Mouse (Mus musculus): ENCODE data around the gene Tdrd6. TPM values are rescaled to one million over a fixed set of nuclear protein-coding genes. Genes with fewer than 3 reads are reported as not detected.

The Tdrd6 gene
- total and polyA plus RNA-seq, 3 experiments: 0.05 TPM; not detected in 2

DNA sequence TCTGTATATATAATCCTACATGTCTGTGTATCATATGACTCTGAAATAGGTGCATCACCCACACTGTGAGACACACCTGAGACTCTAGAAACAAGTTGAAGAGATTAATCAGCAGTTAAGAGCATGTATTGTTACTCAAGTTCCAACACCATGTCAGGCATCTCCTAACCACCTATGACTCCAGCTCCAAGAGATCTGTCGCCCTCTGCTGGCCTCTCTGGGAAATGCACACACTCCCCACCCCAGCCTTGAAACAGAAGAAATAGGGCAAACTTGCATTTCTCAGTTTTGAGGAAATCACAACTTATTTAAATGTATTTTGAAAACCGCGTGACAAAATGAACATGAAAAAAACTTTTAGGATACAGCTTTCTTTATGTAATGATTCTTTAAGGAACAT is 23.4 kb downstream of the Tdrd6 start:
- DNase-seq (ENCODE audit: low spot score): no peak
- no peak for ATAC-seq (ENCODE audit: extremely low read depth, insufficient number of reproducible peaks, low FRiP score, poor library complexity, severe bottlenecking)
- no peaks in the 10 kb centered on the region for H3K36me3 ChIP-seq (replicated peaks)
- TF ChIP-seq CTCF (IDR thresholded peaks at IDR 0.05; ENCODE audit: low read depth, low read length): no peak
- TF ChIP-seq GATA2 (IDR thresholded peaks at IDR 0.05; ENCODE audit: borderline replicate concordance, low read depth, low read length): no peak
- TF ChIP-seq POLR2AphosphoS5 (IDR thresholded peaks at IDR 0.05; ENCODE audit: insufficient replicate concordance, low read depth, low read length): no peak
- no peak for TF ChIP-seq GATA1 (IDR thresholded peaks at IDR 0.05; ENCODE audit: borderline replicate concordance, low read length)
- no peak for TF ChIP-seq TAL1 (conservative IDR thresholded peaks at IDR 0.05; ENCODE audit: low read depth, low read length)
- no peaks in the 10 kb centered on the region for H3K27me3 ChIP-seq (ENCODE audit: insufficient read depth, low read length)
- peaks cover 32% of the 10 kb centered on the region for H3K9me3 ChIP-seq (replicated peaks)
- no peak overlapping the region for H3K4me3 ChIP-seq (ENCODE audit: low read depth, low read length)
- H3K4me1 ChIP-seq (ENCODE audit: insufficient read depth, low read depth, low read length): no peaks in the 10 kb centered on the region

DNA sequence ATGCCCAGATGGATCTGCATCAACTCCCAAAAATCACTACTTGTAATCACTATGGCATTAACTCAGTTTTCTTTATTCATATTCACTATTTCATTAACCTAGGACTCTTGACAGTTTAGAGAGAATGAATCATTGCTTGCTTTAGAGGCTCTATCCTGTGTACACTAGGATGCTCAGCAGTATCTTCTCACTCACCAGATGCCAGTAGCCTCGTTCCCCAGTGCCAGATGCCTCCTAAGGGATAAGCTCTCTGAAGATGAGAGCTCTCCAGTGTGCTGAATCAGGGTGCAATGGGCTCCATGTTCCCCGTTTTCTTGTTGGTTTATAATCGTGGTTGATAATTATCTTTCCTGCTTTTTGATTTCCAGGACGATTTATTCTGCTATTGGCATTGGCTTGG is 31.4 kb downstream of the Tdrd6 start:
- H3K4me1 ChIP-seq (ENCODE audit: insufficient read depth, low read depth, low read length): no peaks in the 10 kb centered on the region
- no peak for ATAC-seq (ENCODE audit: extremely low read depth, insufficient number of reproducible peaks, low FRiP score, poor library complexity, severe bottlenecking)
- TF ChIP-seq TAL1 (conservative IDR thresholded peaks at IDR 0.05; ENCODE audit: low read depth, low read length): no peak
- no peak overlapping the region for H3K4me3 ChIP-seq (ENCODE audit: low read depth, low read length)
- peaks cover 40% of the 10 kb centered on the region for H3K9me3 ChIP-seq (replicated peaks)
- no peaks in the 10 kb centered on the region for H3K27me3 ChIP-seq (ENCODE audit: insufficient read depth, low read length)
- H3K36me3 ChIP-seq (replicated peaks): no peaks in the 10 kb centered on the region
- no peak for DNase-seq (ENCODE audit: low spot score)

DNA sequence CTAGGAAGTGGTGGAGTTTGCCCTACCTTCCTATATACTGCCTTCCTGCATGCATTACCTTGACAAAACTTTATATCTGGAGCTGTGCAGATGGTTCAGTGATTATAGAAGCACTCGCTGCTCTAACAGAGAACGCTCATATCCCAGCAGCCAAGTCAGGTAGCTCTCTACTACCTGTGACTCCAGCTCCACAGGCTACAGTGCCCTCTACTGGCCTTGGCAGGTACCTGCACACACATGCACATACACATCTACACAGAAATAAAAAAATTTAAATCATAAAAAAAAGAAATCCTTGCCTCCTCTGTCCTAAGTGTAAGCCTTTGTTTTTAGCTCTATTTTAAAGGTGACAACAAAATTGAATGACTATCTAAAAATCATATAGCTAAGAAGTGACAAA is 32.4 kb downstream of the Tdrd6 start:
- Histone ChIP-seq H3K9me3 (replicated peaks) (peaks cover 42% of the 10 kb centered on the region), H3K4me3 (ENCODE audit: low read depth, low read length) (no peak overlapping the region), H3K36me3 (replicated peaks) (no peaks in the 10 kb centered on the region), H3K27me3 (ENCODE audit: insufficient read depth, low read length) (no peaks in the 10 kb centered on the region), H3K4me1 (ENCODE audit: insufficient read depth, low read depth, low read length) (no peaks in the 10 kb centered on the region)
- DNase-seq (ENCODE audit: low spot score) (no peak), ATAC-seq (ENCODE audit: extremely low read depth, insufficient number of reproducible peaks, low FRiP score, poor library complexity, severe bottlenecking) (no peak)
- TF ChIP-seq TAL1 (conservative IDR thresholded peaks at IDR 0.05; ENCODE audit: low read depth, low read length) (no peak), CTCF (IDR thresholded peaks at IDR 0.05; ENCODE audit: low read depth, low read length) (no peak), GATA1 (IDR thresholded peaks at IDR 0.05; ENCODE audit: borderline replicate concordance, low read length) (no peak), POLR2AphosphoS5 (IDR thresholded peaks at IDR 0.05; ENCODE audit: insufficient replicate concordance, low read depth, low read length) (no peak), GATA2 (IDR thresholded peaks at IDR 0.05; ENCODE audit: borderline replicate concordance, low read depth, low read length) (no peak)

DNA sequence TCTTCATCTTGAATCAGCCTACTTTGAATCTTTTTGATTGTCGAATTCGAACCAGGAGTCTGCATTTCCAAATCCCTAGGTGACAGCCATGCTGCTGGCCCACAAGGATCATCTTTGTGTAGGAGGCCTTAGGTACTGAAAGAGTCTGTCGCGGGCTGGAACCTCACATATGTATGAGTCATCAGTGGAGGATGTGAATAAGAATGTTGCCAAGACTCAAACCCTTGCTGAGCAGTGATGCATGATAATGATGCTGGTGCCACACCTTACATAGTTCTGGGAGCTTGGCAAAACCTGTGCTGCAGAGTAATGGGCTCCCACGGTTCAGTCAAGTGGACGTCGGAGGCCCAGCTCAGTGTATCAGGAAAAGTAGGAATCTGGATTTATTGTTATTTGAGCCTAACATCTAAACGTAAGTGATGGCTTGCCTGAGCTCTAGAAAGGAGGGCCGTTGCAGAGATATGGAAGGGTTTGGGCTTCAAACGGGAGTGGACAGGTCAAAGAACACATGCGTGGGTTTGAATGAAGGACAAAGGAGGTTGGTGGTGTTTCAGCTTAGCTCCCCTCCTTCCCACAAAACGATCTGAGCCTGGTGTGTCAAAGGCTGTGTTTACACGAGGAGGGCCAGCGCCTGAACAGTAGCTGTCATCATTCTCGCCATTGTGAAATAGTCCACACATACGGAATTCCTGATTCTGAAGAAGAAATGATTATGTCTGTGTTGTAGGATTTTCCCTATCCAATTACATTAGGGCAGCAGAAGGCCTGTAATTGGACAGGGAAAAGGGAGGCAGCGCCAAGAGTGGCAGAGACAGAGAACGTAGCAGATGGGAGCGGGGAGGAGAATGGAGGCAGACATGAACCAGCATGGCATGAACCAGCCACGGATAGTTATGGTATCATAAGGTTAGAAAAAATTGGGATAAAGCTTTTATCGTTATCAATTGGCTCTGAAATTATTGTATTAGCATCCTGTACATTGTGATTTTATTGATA is 37.5 kb downstream of the Tdrd6 start:
- H3K4me3 ChIP-seq (ENCODE audit: low read depth, low read length): no peak overlapping the region
- H3K4me1 ChIP-seq (ENCODE audit: insufficient read depth, low read depth, low read length): no peaks in the 10 kb centered on the region
- no peaks in the 10 kb centered on the region for H3K27me3 ChIP-seq (ENCODE audit: insufficient read depth, low read length)
- no peak for TF ChIP-seq POLR2AphosphoS5 (IDR thresholded peaks at IDR 0.05; ENCODE audit: insufficient replicate concordance, low read depth, low read length)
- TF ChIP-seq GATA2 (IDR thresholded peaks at IDR 0.05; ENCODE audit: borderline replicate concordance, low read depth, low read length): no peak
- no peak for TF ChIP-seq CTCF (IDR thresholded peaks at IDR 0.05; ENCODE audit: low read depth, low read length)
- no peaks in the 10 kb centered on the region for H3K36me3 ChIP-seq (replicated peaks)
- DNase-seq (ENCODE audit: low spot score): no peak
- ATAC-seq (ENCODE audit: extremely low read depth, insufficient number of reproducible peaks, low FRiP score, poor library complexity, severe bottlenecking): no peak
- H3K9me3 ChIP-seq (replicated peaks): peaks cover 54% of the 10 kb centered on the region

DNA sequence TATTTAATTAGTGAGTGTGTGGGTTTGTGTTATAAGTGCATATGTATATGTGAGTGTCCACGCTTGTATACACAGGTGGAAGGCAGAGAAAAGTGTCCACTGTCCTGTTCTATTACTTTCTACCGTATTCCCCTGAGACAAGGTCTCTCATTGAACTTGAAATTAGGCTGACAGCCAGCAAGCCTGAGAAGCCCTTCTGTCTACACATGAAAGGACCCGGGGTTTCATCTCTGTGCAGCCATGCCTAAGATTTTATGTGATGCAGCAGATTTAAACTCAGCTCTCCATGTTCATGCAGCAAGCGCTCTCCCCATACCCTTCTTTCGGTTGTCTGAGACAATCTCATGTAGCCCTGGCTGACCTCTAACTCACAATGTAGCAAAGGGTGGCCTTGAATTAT is 39.6 kb downstream of the Tdrd6 start:
- ATAC-seq (ENCODE audit: extremely low read depth, insufficient number of reproducible peaks, low FRiP score, poor library complexity, severe bottlenecking) (no peak), DNase-seq (ENCODE audit: low spot score) (no peak)
- Histone ChIP-seq H3K9me3 (replicated peaks) (peaks cover 59% of the 10 kb centered on the region), H3K4me1 (ENCODE audit: insufficient read depth, low read depth, low read length) (no peaks in the 10 kb centered on the region), H3K27me3 (ENCODE audit: insufficient read depth, low read length) (no peaks in the 10 kb centered on the region), H3K4me3 (ENCODE audit: low read depth, low read length) (no peak overlapping the region), H3K36me3 (replicated peaks) (no peaks in the 10 kb centered on the region)
- TF ChIP-seq POLR2AphosphoS5 (IDR thresholded peaks at IDR 0.05; ENCODE audit: insufficient replicate concordance, low read depth, low read length) (no peak), GATA1 (IDR thresholded peaks at IDR 0.05; ENCODE audit: borderline replicate concordance, low read length) (no peak), GATA2 (IDR thresholded peaks at IDR 0.05; ENCODE audit: borderline replicate concordance, low read depth, low read length) (no peak), CTCF (IDR thresholded peaks at IDR 0.05; ENCODE audit: low read depth, low read length) (no peak), TAL1 (conservative IDR thresholded peaks at IDR 0.05; ENCODE audit: low read depth, low read length) (no peak)

DNA sequence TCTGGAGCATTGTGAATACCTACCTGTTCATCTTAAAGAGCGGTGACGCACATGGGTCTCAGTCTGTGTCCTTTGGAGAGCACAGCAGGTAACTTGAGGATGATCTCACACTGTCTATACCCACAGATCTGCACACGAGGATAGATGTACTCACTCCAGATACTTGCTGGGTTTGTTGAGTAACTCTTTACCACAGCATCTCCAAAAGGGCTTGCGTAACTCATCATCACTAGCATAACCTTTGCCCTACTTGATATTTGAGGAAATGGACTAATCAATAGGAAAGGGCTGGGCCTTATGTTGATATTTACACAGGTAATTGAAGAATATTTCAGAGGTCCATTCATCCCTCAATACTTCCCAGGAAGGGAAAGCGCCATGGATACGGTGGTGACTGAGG is 40.3 kb downstream of the Tdrd6 start:
- peaks cover 60% of the 10 kb centered on the region for H3K9me3 ChIP-seq (replicated peaks)

More for the DNA sequence above, 40.3 kb downstream of the Tdrd6 start:
- H3K27me3 ChIP-seq (ENCODE audit: insufficient read depth, low read length): no peaks in the 10 kb centered on the region
- H3K4me3 ChIP-seq (ENCODE audit: low read depth, low read length): no peak overlapping the region
- H3K36me3 ChIP-seq (replicated peaks): no peaks in the 10 kb centered on the region
- DNase-seq (ENCODE audit: low spot score): no peak
- TF ChIP-seq POLR2AphosphoS5 (IDR thresholded peaks at IDR 0.05; ENCODE audit: insufficient replicate concordance, low read depth, low read length): no peak
- TF ChIP-seq TAL1 (conservative IDR thresholded peaks at IDR 0.05; ENCODE audit: low read depth, low read length): no peak
- no peak for TF ChIP-seq CTCF (IDR thresholded peaks at IDR 0.05; ENCODE audit: low read depth, low read length)
- TF ChIP-seq GATA2 (IDR thresholded peaks at IDR 0.05; ENCODE audit: borderline replicate concordance, low read depth, low read length): no peak
- TF ChIP-seq GATA1 (IDR thresholded peaks at IDR 0.05; ENCODE audit: borderline replicate concordance, low read length): no peak
- no peak for ATAC-seq (ENCODE audit: extremely low read depth, insufficient number of reproducible peaks, low FRiP score, poor library complexity, severe bottlenecking)
- no peaks in the 10 kb centered on the region for H3K4me1 ChIP-seq (ENCODE audit: insufficient read depth, low read depth, low read length)

Data from G1E (cell line).